Mouse (Mus musculus) heart, adult 8-10 months (tissue): ENCODE results near the gene Crhbp. TPM values are rescaled to one million over a fixed set of nuclear protein-coding genes. Genes with fewer than 3 reads are reported as not detected.

ENCODE experiments used
- DNase-seq: peaks from one replicate; pipeline ENCODE4 v3.0.0; 2022; ENCODE audit warnings: low spot score
- total RNA-seq, 4 experiments: library from RNA; stranded (reverse); gene quantifications; 2 replicates each; pipeline ENCODE4 v1.2.4; 2022

The Crhbp gene
- total RNA-seq, 4 experiments from 2014 or later = not detected

- DNase-seq = no peak
Measured at GRCm38 (mm10) chr13:95419204-95419749, 25.4 kb downstream of the Crhbp start.

- no peak for DNase-seq
Measured at GRCm38 (mm10) chr13:95418575-95419203, 26.0 kb downstream of the Crhbp start.

- no peak for DNase-seq
Measured at GRCm38 (mm10) chr13:95412257-95412656, 32.5 kb downstream of the Crhbp start.

- no peak for DNase-seq
Measured at GRCm38 (mm10) chr13:95393242-95393641, 51.5 kb downstream of the Crhbp start.

GRCm38 (mm10) chr13:95389866-95390865 is 54.6 kb downstream of the Crhbp start:
- peak; percentile 71 for DNase-seq

- DNase-seq = no peak
Measured at GRCm38 (mm10) chr13:95388226-95388625, 56.5 kb downstream of the Crhbp start.

- peak; percentile 16 for DNase-seq
Measured at GRCm38 (mm10) chr13:95382418-95382817, 62.3 kb downstream of the Crhbp start.

Other genes with a start within 250 kb of the Crhbp start
- 1 to 10 TPM; 2.5 to 5.2 (median 3.2) TPM for gene Pde8b, start 194.6 kb downstream of the Crhbp start, total RNA-seq
- gene Zbed3, start 121.3 kb downstream of the Crhbp start, total RNA-seq = 10 to 100 TPM; 11.7 to 16.0 (median 14.4) TPM
- 10 to 100 TPM; 21.2 to 26.1 (median 23.6) TPM for gene Aggf1, start 69.6 kb downstream of the Crhbp start, total RNA-seq
- not detected for gene S100z, start 33.8 kb upstream of the Crhbp start, total RNA-seq
- under 1 TPM; 0.31 to 0.72 (median 0.66) TPM for gene F2rl1, start 80.3 kb upstream of the Crhbp start, total RNA-seq
- gene F2r, start 173.6 kb upstream of the Crhbp start, total RNA-seq = 10 to 100 TPM; 19.6 to 24.5 (median 21.5) TPM